Mouse (Mus musculus) gastrocnemius, adult 8-10 months (tissue): ENCODE data around the gene Arrdc3. TPM values are rescaled to one million over a fixed set of nuclear protein-coding genes. Genes with fewer than 3 reads are reported as not detected.

Experiments used
- DNase-seq, 2 experiments: peaks; one replicate each; pipeline ENCODE4 v3.0.0; 2022; ENCODE audit warnings: low spot score in 2 of 2
- total RNA-seq, 4 experiments: library from RNA; stranded (reverse); gene quantifications; 2 replicates each; pipeline ENCODE4 v1.2.4; 2022

Gene Arrdc3
- total RNA-seq, 4 experiments from 2014 or later, result 27.5 to 39.1 (median 29.0) TPM

GRCm38 (mm10) chr13:80920939-80921338 lies 37.8 kb downstream of the Arrdc3 start:
- DNase-seq, result no peak

GRCm38 (mm10) chr13:80921593-80922327 lies 38.6 kb downstream of the Arrdc3 start:
- DNase-seq, result no peak

GRCm38 (mm10) chr13:80928187-80928586 lies 45.0 kb downstream of the Arrdc3 start:
- no peak for DNase-seq

- DNase-seq, result no peak
Observed at GRCm38 (mm10) chr13:80930030-80930429, 46.8 kb downstream of the Arrdc3 start.

GRCm38 (mm10) chr13:80932816-80933402 lies 49.7 kb downstream of the Arrdc3 start:
- no peak for DNase-seq

- DNase-seq, result no peak
Observed at GRCm38 (mm10) chr13:80936426-80936825, 53.2 kb downstream of the Arrdc3 start.

GRCm38 (mm10) chr13:80939228-80939627 lies 56.0 kb downstream of the Arrdc3 start:
- peak; percentile 70 to 79 for DNase-seq

GRCm38 (mm10) chr13:80939866-80940265 lies 56.7 kb downstream of the Arrdc3 start:
- no peak for DNase-seq

- peak; percentile 65 to 79 for DNase-seq
Observed at GRCm38 (mm10) chr13:80940421-80940820, 57.2 kb downstream of the Arrdc3 start.

- peak; percentile 77 to 79 for DNase-seq
Observed at GRCm38 (mm10) chr13:80940860-80941630, 57.9 kb downstream of the Arrdc3 start.

GRCm38 (mm10) chr13:80944532-80944931 lies 61.3 kb downstream of the Arrdc3 start:
- no peak for DNase-seq
